Mouse (Mus musculus) MEL (cell line): ENCODE results near the gene Scamp5. TPM values are rescaled to one million over a fixed set of nuclear protein-coding genes. Genes with fewer than 3 reads are reported as not detected.
"Not testable (repeated sequence)": the region's sequence is repeated elsewhere in the genome, so short reads cannot be mapped to it uniquely, and the experiment has no call there.

Source experiments
- DNase-seq: peaks from one replicate; pipeline ENCODE4 v3.0.0; 2011; ENCODE audit warnings: low read depth, low spot score
- H3K27ac ChIP-seq: 2 replicates; pipeline ENCODE4 v1.5.1; 2012; ENCODE audit warnings: low read depth, mild to moderate bottlenecking, control low read depth, low read length, moderate library complexity; ENCODE audit not compliant: control insufficient read depth
- H3K27me3 ChIP-seq, 2 experiments: fragments of 150-350 bp in 1 of 2; sonication (generic) in 1 of 2; 2 replicates each; pipeline ENCODE4 v1.6.1; 2012; ENCODE audit warnings: low read length in 2 of 2, mild to moderate bottlenecking in 2 of 2, improper control_type of control experiment in 1 of 2, moderate library complexity in 1 of 2; ENCODE audit not compliant: insufficient read depth in 2 of 2, control insufficient read depth in 1 of 2
- H3K36me3 ChIP-seq, 2 experiments: 2 replicates each; pipeline ENCODE4 v1.6.1; 2012 to 2014; ENCODE audit warnings: low read length in 2 of 2, improper control_type of control experiment in 1 of 2, inconsistent platforms in 1 of 2, mild to moderate bottlenecking in 1 of 2; ENCODE audit not compliant: insufficient read depth in 2 of 2, control insufficient read depth in 1 of 2
- H3K4me1 ChIP-seq, 2 experiments: fragments of 150-350 bp in 1 of 2; sonication (generic) in 1 of 2; 2 replicates each; pipeline ENCODE4 v1.6.1; 2012; ENCODE audit warnings: low read length in 2 of 2, improper control_type of control experiment in 1 of 2, mild to moderate bottlenecking in 1 of 2; ENCODE audit not compliant: insufficient read depth in 2 of 2, control insufficient read depth in 1 of 2
- H3K4me3 ChIP-seq, 2 experiments: fragments of 150-350 bp in 1 of 2; sonication (generic) in 1 of 2; 2 replicates each; pipeline ENCODE4 v1.5.1; 2012; ENCODE audit warnings: low read depth in 2 of 2, low read length in 2 of 2, mild to moderate bottlenecking in 2 of 2, moderate library complexity in 2 of 2, control low read depth in 1 of 2, improper control_type of control experiment in 1 of 2; ENCODE audit not compliant: control insufficient read depth in 1 of 2, insufficient read depth in 1 of 2
- H3K79me2 ChIP-seq: 2 replicates; pipeline ENCODE4 v1.6.1; 2012; ENCODE audit warnings: mild to moderate bottlenecking, low read length, moderate library complexity; ENCODE audit not compliant: control insufficient read depth, poor library complexity, insufficient read depth
- H3K9ac ChIP-seq: 2 replicates; pipeline ENCODE4 v1.6.1; 2012; ENCODE audit warnings: low read depth, mild to moderate bottlenecking, control low read depth, low read length, moderate library complexity; ENCODE audit not compliant: control insufficient read depth, poor library complexity, severe bottlenecking
- H3K9me3 ChIP-seq: fragments of 150-350 bp; sonication (generic); replicated peaks from 2 replicates; pipeline ENCODE4 v1.6.1; 2012; ENCODE audit warnings: mild to moderate bottlenecking, low read length, improper control_type of control experiment, moderate library complexity; ENCODE audit not compliant: insufficient read depth
- BHLHE40 ChIP-seq: IDR thresholded peaks from 2 replicates; pipeline ENCODE4 v1.6.1; 2012; ENCODE audit warnings: low read depth, mild to moderate bottlenecking, inconsistent platforms, low read length, improper control_type of control experiment, borderline replicate concordance
- CHD1 ChIP-seq: IDR thresholded peaks from 2 replicates; pipeline ENCODE4 v1.6.1; 2012; ENCODE audit warnings: low read depth, mild to moderate bottlenecking, inconsistent platforms, low read length, improper control_type of control experiment
- CHD2 ChIP-seq: IDR thresholded peaks from 2 replicates; pipeline ENCODE4 v1.6.1; 2011; ENCODE audit warnings: low read length, improper control_type of control experiment
- ELF1 ChIP-seq: IDR thresholded peaks from 2 replicates; pipeline ENCODE4 v1.6.1; 2014; ENCODE audit warnings: low read depth, mild to moderate bottlenecking, inconsistent platforms, low read length, improper control_type of control experiment, moderate library complexity
- EP300 ChIP-seq, 2 experiments: IDR thresholded peaks; 2 replicates each; pipeline ENCODE4 v1.6.1; 2011; ENCODE audit warnings: improper control_type of control experiment in 2 of 2, low read length in 2 of 2, low read depth in 1 of 2, mild to moderate bottlenecking in 1 of 2
- GATA1 ChIP-seq: IDR thresholded peaks from 2 replicates; pipeline ENCODE4 v1.6.1; 2011; ENCODE audit warnings: low read depth, low read length, improper control_type of control experiment
- MAFK ChIP-seq: IDR thresholded peaks from 2 replicates; pipeline ENCODE4 v1.6.1; 2011; ENCODE audit warnings: low read depth, mild to moderate bottlenecking, low read length, improper control_type of control experiment, borderline replicate concordance
- MAX ChIP-seq: IDR thresholded peaks from 2 replicates; pipeline ENCODE4 v1.6.1; 2011; ENCODE audit warnings: low read length, improper control_type of control experiment
- MEF2A ChIP-seq: IDR thresholded peaks from 2 replicates; pipeline ENCODE4 v1.6.1; 2014; ENCODE audit warnings: low read depth, mild to moderate bottlenecking, inconsistent platforms, low read length, improper control_type of control experiment; ENCODE audit not compliant: poor library complexity, insufficient replicate concordance, severe bottlenecking; ENCODE audit errors: extremely low read depth
- MXI1 ChIP-seq: IDR thresholded peaks from 2 replicates; pipeline ENCODE4 v1.6.1; 2011; ENCODE audit warnings: mild to moderate bottlenecking, low read depth, low read length, improper control_type of control experiment
- MYC ChIP-seq: IDR thresholded peaks from 2 replicates; pipeline ENCODE4 v1.6.1; 2011; ENCODE audit warnings: low read depth, mild to moderate bottlenecking, low read length, improper control_type of control experiment, moderate library complexity
- NELFE ChIP-seq: IDR thresholded peaks from 2 replicates; pipeline ENCODE4 v1.6.1; 2011; ENCODE audit warnings: low read depth, low read length, improper control_type of control experiment
- NRF1 ChIP-seq: IDR thresholded peaks from 2 replicates; pipeline ENCODE4 v1.6.1; 2014; ENCODE audit warnings: low read depth, mild to moderate bottlenecking, inconsistent platforms, low read length, improper control_type of control experiment, moderate library complexity; ENCODE audit not compliant: poor library complexity, insufficient read depth, severe bottlenecking
- POLR2AphosphoS2 ChIP-seq: IDR thresholded peaks from 2 replicates; pipeline ENCODE4 v1.6.1; 2011; ENCODE audit warnings: low read length, improper control_type of control experiment
- POLR2AphosphoS5 ChIP-seq: IDR thresholded peaks from 2 replicates; pipeline ENCODE4 v1.6.1; 2012; ENCODE audit warnings: low read depth, borderline replicate concordance, mild to moderate bottlenecking, inconsistent platforms, low read length, moderate library complexity, mixed read lengths
- RAD21 ChIP-seq: IDR thresholded peaks from 2 replicates; pipeline ENCODE4 v1.6.1; 2011; ENCODE audit warnings: mild to moderate bottlenecking, low read depth, low read length, improper control_type of control experiment
- SIN3A ChIP-seq: IDR thresholded peaks from 2 replicates; pipeline ENCODE4 v1.6.1; 2012; ENCODE audit warnings: low read length, improper control_type of control experiment, inconsistent platforms
- SMC3 ChIP-seq: IDR thresholded peaks from 2 replicates; pipeline ENCODE4 v1.6.1; 2011; ENCODE audit warnings: low read depth, low read length, improper control_type of control experiment
- TAL1 ChIP-seq: IDR thresholded peaks from 2 replicates; pipeline ENCODE4 v1.6.1; 2012; ENCODE audit warnings: mild to moderate bottlenecking, inconsistent platforms, low read length, moderate library complexity, mixed read lengths
- TBP ChIP-seq: IDR thresholded peaks from 2 replicates; pipeline ENCODE4 v1.8.0; 2011; ENCODE audit warnings: low read depth, low read length, improper control_type of control experiment
- USF2 ChIP-seq, 2 experiments: IDR thresholded peaks; 2 replicates each; pipeline ENCODE4 v1.6.1; 2011 to 2012; ENCODE audit warnings: improper control_type of control experiment in 2 of 2, low read length in 2 of 2, borderline replicate concordance in 1 of 2, inconsistent platforms in 1 of 2, low read depth in 1 of 2, mild to moderate bottlenecking in 1 of 2; ENCODE audit not compliant: insufficient read depth in 1 of 2
- ZC3H11A ChIP-seq: IDR thresholded peaks from 2 replicates; pipeline ENCODE4 v1.6.1; 2012; ENCODE audit warnings: low read depth, mild to moderate bottlenecking, inconsistent platforms, low read length, improper control_type of control experiment
- ZMIZ1 ChIP-seq: IDR thresholded peaks from 2 replicates; pipeline ENCODE4 v1.6.1; 2012; ENCODE audit warnings: low read depth, mild to moderate bottlenecking, inconsistent platforms, low read length, improper control_type of control experiment, moderate library complexity
- ZNF384 ChIP-seq: IDR thresholded peaks from 2 replicates; pipeline ENCODE4 v1.6.1; 2012; ENCODE audit warnings: low read depth, mild to moderate bottlenecking, inconsistent platforms, low read length, improper control_type of control experiment
- polyA plus RNA-seq, 2 experiments: library from polyadenylated mRNA; stranded (reverse) in 1 of 2; unstranded in 1 of 2; fragments of >175 nt in 1 of 2; fragments of >200 nt in 1 of 2; gene quantifications; 2 replicates each; pipeline versions ENCODE4 v1.2.1 to v1.2.4; 2012; ENCODE audit warnings: low replicate concordance in 2 of 2, low read depth in 1 of 2; ENCODE audit not compliant: insufficient read length in 2 of 2, insufficient read depth in 1 of 2, missing spikeins in 1 of 2
- total RNA-seq: library from RNA; depleted of rRNA; stranded (reverse); fragments of 300-350 nt; gene quantifications from 2 replicates; pipeline ENCODE4 v1.2.3, GENCODE M21; 2012

Scamp5 gene
- total and polyA plus RNA-seq, 3 experiments: 2.3 to 4.3 TPM; not detected in 1

DNA sequence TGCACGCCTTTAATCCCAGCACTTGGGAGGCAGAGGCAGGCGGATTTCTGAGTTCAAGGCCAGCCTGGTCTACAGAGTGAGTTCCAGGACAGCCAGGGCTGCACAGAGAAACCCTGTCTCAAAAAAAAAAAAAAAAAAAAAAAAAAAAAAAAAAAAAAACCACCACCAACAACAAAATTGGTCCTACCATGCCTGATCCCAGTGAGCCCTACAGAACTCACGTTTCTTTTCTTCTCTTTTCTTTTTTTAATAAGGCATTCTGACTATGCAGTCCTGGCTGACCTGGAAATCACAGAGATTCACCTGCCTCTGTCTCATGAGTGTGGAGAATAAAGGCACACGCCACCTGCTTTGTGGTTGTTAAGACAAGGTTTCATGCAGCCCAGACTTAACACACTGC, 40.7 kb downstream of the Scamp5 start:
- H3K27me3 ChIP-seq, H3K27ac ChIP-seq, H3K79me2 ChIP-seq, H3K9me3 ChIP-seq, DNase-seq, H3K4me3 ChIP-seq, H3K9ac ChIP-seq: not testable (repeated sequence)
- TF ChIP-seq ZNF384: peak; percentile 64; the same call in 1 of the 2 replicates
- Histone ChIP-seq H3K36me3 (peaks cover 0 to 25% of the 10 kb centered on the region in 2 experiments; a peak in 2 of 4 replicates), H3K4me1 (peaks cover 12 to 20% of the 10 kb centered on the region in 2 experiments)

DNA sequence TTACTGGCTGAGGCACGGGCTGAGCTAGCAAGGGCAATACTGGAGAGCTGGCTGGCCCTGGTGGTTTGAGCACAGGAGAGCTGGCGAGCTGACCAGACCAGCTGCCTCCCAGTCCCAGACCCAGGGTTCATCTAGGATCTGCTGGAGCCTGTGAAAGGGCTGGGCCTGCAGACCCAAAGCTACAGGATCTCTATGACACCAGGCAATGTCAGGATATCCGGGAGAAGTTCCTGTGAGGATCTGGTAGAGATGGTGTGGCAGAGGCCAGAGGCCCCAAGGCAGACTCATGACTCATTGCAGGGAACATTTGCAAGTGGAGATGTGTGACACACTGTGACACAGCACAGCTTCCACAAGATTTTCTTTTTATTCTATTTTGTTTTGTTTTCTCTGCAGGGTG, 42.7 kb downstream of the Scamp5 start:
- Histone ChIP-seq H3K79me2 (no peaks in the 10 kb centered on the region), H3K36me3 (peaks cover 0 to 28% of the 10 kb centered on the region in 2 experiments; a peak in 3 of 4 replicates), H3K9me3 (no peaks in the 10 kb centered on the region), H3K4me3 (no peak overlapping the region), H3K27me3 (no peaks in the 10 kb centered on the region), H3K4me1 (peaks cover 11 to 23% of the 10 kb centered on the region in 2 experiments), H3K27ac (no peak overlapping the region), H3K9ac (no peak overlapping the region)
- TF ChIP-seq ZMIZ1: no peak
- no peak for TF ChIP-seq CHD2
- no peak for TF ChIP-seq SMC3
- TF ChIP-seq TAL1: no peak
- TF ChIP-seq MAFK: no peak
- TF ChIP-seq MAX: no peak
- no peak for TF ChIP-seq CHD1
- TF ChIP-seq SIN3A: no peak
- no peak for DNase-seq

DNA sequence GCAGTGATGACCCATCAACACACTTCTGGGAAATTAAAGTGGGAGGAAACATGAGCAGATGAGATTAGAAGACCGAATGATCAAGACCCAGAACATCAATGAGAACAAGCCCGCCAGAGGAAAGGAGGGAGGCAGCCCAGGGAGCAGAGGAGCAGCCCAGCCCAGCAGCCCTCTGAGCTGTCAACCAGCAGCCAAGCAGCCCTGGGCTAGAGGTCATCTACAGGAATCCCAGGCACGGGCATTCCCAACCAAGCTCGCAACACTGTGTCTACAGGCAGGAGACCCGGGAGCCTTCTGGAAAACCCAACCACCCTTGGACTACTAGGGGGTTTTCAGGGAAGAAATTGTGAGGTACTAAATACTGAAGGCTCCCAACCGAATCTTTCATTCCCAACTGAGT, 43.8 kb downstream of the Scamp5 start:
- Histone ChIP-seq H3K4me3 (no peak overlapping the region), H3K36me3 (peaks cover 0 to 24% of the 10 kb centered on the region in 2 experiments; a peak in 3 of 4 replicates)
- TF ChIP-seq POLR2AphosphoS5 (no peak), ZMIZ1 (no peak), RAD21 (no peak), MYC (no peak), POLR2AphosphoS2 (no peak), TBP (no peak), BHLHE40 (no peak), GATA1 (no peak), NELFE (no peak), MXI1 (no peak), NRF1 (no peak), ELF1 (no peak), MEF2A (no peak), ZC3H11A (no peak), USF2 (IDR thresholded peaks at IDR 0.05; ENCODE audit: borderline replicate concordance in 1 of 2, insufficient read depth in 1 of 2, low read depth in 1 of 2, low read length in 2 of 2) (no peak), EP300 (IDR thresholded peaks at IDR 0.05; ENCODE audit: low read depth in 1 of 2, low read length in 2 of 2) (no peak)
- TF ChIP-seq, all 39 proteins: peak for 0
- Histone ChIP-seq H3K9me3 (no peaks in the 10 kb centered on the region), H3K27ac (no peak overlapping the region), H3K9ac (no peak overlapping the region), H3K27me3 (no peaks in the 10 kb centered on the region), H3K79me2 (no peaks in the 10 kb centered on the region), H3K4me1 (peaks cover 11 to 19% of the 10 kb centered on the region in 2 experiments)
- no peak for DNase-seq
